Mouse (Mus musculus): ENCODE data around the gene 1110057P08Rik.
"Not testable (repeated sequence)": the region's sequence is repeated elsewhere in the genome, so short reads cannot be mapped to it uniquely, and the experiment has no call there.

- TF ChIP-seq CTCF, EP300 (IDR thresholded peaks at IDR 0.05): not testable (repeated sequence)
Observed at GRCm38 (mm10) chr16:89169190-89169589, 5.3 kb upstream of the 1110057P08Rik start, which contains the start of gene Gm7735.

Measured in lung, postnatal 0 days (tissue).